Mouse (Mus musculus) activated CD4-positive, CD25-positive, alpha-beta regulatory T cell (primary cell): ENCODE measurements around the gene Aqp8. TPM values are rescaled to one million over a fixed set of nuclear protein-coding genes. Genes with fewer than 3 reads are reported as not detected.

Experiments used
- polyA plus RNA-seq, 2 experiments: library from polyadenylated mRNA; unstranded; fragments of 100-300 nt; shearing (Covaris generic); gene quantifications; one replicate each; pipeline ENCODE4 v1.2.1; 2017

Gene Aqp8
- polyA plus RNA-seq: not detected

DNA sequence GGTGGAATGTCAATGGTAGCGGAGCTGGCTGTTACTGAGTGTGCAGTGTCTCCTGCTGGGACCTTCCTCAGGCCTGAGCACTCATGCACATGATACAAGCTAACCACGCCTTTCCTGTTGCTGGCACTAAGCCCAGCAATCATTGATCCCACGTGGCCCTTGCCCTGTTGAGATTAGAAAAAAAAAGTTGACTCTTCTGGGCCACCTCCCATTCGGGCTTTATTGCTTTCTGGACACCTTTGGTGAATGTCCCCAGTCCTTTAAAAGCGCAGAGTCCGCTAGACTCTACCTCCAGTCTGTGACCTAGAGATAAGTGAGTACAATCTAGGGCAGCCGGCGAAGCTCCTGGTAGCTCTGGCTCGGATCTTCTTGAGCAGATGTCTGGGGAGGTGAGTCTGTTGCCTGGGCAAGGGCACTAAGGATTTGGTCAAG, at the start of gene Aqp8:
Gene Aqp8 (plus strand): TSS at position 222 of the 432 bp plus-strand sequence.

DNA sequence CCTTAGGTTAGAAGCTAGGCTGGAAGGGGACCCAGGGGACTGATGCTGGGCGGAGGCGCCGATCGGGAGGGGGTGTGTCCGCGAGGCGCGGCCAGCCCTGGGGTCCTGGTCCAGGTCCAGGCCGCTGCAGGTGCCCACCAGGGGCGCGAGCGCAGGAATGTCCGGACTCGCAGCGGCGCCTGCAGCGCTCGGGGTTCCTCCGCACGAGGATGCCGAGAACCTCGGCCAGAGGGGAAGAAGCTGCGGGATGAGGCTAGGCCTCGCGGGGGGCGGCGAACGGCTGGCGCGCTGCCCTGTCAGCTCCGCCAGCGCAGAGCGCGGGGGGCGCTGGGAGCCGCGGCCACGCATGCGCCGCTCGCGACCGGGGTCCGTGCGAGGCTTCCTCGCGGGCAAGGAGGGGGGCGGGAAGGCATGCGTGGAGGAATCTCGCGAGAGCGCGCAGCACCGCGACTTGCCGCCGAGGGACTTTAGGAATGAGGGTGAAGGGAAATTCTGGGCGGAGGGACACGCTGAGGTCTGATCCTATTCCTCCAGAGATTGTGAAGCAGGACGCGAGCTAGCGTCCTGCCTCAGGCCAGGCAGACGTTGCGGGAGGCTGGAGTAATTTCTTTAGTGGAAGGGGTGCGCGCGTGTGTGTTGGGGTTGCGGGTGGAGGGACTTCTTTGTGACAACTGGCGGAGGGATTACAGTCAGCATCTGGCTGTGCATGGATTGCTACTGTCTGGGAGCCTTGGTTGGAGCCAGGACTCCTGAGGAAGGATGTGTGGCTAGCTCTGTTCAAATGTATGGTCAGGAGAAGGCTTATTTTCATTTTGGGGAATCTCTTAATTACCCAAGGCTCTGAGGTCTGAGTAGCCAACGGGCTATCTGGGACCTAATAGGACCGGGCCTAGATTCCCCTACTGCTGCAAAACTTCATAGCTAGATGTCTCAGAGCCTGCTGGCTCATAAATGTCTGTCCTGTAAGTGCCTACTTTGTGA, 38.4 kb downstream of the Aqp8 start, which contains the start of gene Zkscan2:
Gene Zkscan2 (minus strand): TSS at position 211 of the 981 bp plus-strand sequence.

Other genes starting within 250 kb of the Aqp8 start
- under 1 TPM; 0.82 to 0.98 TPM for gene Slc5a11, start 247.5 kb upstream of the Aqp8 start, polyA plus RNA-seq
- 10 to 100 TPM; 30.9 to 39.6 TPM for gene Lcmt1, start 92.5 kb upstream of the Aqp8 start, polyA plus RNA-seq
- gene Arhgap17, start 92.4 kb upstream of the Aqp8 start, polyA plus RNA-seq: 10 to 100 TPM; 40.1 to 43.2 TPM
- gene Zkscan2, start 38.2 kb downstream of the Aqp8 start, polyA plus RNA-seq: under 1 TPM in 1 of 2 experiments, not detected in 1; 0.07 TPM